Mouse (Mus musculus): ENCODE data around the gene Dnm2.

The Dnm2 gene

DNA sequence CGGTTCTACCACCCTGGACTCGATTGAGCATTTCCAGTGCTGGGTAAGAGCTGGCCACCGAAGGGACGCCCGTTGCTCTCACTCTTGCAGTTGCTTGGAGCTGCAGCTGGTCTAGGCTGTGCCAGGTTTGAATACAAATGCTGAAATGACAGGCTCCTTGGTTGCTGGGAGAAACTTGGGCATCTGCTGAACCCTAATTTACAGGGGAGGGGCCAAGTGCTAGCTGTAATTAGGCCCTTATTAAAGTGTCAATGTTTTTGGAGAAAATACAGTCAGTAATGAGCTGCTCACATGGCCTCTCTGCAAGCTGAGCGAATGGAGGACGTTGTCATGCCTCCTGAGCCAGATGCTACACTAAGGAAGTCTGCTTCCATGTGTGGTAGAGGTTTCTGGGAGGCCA, 6.0 kb downstream of the Dnm2 start:
- DNase-seq (ENCODE audit: low spot score), result no peak

- no peak for DNase-seq (ENCODE audit: low spot score)
Observed at GRCm38 (mm10) chr9:21432066-21432465, 7.4 kb downstream of the Dnm2 start.

DNA sequence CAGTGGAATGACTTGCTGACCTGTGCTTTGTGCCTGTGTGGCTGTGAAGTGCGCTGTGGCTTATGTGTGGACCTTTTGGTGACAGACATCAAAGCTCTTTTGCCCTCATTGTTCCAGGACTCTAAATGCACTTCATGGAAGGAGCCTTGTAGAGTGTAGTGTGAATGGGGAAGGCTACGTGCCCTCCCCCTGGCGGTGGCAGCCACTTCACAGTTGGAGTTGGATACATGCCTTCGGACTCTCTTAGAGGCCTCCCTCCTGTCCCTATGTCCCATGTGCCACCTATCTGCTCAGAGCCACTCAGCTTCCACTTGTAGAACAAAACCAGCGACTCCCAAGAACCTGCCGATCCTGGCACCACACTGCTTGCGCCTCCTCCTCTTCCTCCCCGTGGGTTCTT, 9.1 kb downstream of the Dnm2 start:
- DNase-seq (ENCODE audit: low spot score), result no peak

- DNase-seq (ENCODE audit: low spot score), result no peak
Observed at GRCm38 (mm10) chr9:21434410-21434809, 9.7 kb downstream of the Dnm2 start.

DNA sequence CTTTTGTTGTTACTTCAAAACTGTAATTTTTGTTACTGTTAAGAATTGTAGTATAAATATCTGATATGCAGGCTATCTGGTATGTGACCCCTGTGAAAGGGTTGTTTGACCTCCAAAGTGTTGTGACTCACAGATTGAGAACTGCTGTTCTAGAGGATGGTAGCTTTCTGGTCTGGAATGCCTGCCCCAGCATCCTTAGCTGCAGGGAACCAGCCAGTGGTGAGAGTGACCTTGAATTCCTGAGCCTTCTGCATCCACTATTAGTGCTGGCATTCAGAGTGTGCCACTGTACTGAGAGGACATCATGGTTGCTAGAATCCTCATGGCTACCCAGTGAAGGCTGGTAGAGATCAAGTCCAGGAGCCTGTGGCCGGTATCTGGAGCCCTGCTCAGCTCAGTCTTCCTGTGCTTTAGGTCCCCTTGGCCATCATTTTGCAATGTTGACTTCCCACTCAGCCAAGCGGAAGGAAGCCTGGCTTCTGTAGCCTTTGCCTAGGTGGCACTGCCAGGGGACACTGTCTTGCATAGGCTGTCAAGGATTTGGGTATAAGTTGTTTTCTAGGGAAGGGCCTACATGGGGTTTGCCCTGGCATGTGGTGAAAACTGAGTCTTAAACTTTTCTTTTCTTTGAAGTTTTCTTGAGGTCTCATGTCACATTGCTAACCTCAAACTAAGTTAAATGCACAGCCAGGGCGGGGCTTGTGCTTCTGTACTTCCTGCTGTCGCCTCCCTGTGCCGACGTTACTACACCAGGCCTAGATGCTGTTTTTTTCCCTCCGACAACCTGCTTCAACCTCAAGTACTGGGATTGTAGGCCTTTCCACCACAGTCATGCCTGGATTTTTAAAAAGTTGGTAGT, 11.3 kb downstream of the Dnm2 start:
- no peak for DNase-seq (ENCODE audit: low spot score)

GRCm38 (mm10) chr9:21437577-21437976, 12.9 kb downstream of the Dnm2 start:
- no peak for DNase-seq (ENCODE audit: low spot score)

- DNase-seq (ENCODE audit: low spot score), result no peak
Observed at GRCm38 (mm10) chr9:21438219-21438618, 13.5 kb downstream of the Dnm2 start.

DNA sequence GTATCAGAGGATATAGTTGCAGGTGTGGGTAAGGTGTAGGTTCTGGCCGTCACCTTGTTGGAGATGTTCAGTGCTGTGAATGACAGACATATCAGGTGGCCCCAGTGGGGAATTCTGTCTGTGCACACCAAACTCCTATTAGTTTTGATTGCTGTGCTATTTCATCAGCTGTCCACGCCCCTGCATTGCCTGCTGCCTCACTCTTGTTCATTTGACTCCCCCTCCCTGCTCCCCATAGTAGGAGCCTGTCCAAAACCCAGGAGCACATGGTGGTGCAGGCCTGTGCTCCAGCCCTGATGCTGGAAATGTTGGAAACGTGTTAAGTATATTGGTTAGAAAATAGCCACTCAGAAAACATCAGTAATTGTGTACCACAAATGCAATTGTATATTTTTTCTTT, 14.7 kb downstream of the Dnm2 start:
- no peak for DNase-seq (ENCODE audit: low spot score)

- DNase-seq (ENCODE audit: low spot score), result no peak
Observed at GRCm38 (mm10) chr9:21439914-21440313, 15.2 kb downstream of the Dnm2 start.

DNA sequence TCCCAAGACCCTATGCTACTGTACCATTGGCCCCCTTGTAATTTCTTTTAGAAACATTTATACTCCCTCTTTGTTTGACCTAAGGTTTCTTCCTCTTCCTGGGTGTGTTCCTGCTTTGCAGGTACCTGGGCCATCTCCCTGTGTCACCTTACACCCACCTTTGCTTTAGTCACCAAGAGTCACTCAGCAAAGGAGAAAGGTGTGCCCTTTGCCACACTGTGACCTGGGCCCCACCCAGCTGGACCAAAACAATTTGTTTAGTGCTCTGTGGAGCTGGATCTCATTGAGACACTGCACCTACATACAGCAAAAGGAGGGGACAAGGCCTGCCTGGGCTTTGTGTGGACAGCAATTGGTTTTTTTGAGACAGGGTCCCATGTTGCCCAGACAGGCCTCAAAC, 15.7 kb downstream of the Dnm2 start:
- DNase-seq (ENCODE audit: low spot score), result no peak

GRCm38 (mm10) chr9:21443853-21444252, 19.1 kb downstream of the Dnm2 start:
- DNase-seq (ENCODE audit: low spot score), result no peak

- DNase-seq (ENCODE audit: low spot score), result no peak
Observed at GRCm38 (mm10) chr9:21444574-21444973, 19.9 kb downstream of the Dnm2 start.

GRCm38 (mm10) chr9:21445081-21445744, 20.5 kb downstream of the Dnm2 start:
- no peak for DNase-seq (ENCODE audit: low spot score)

DNA sequence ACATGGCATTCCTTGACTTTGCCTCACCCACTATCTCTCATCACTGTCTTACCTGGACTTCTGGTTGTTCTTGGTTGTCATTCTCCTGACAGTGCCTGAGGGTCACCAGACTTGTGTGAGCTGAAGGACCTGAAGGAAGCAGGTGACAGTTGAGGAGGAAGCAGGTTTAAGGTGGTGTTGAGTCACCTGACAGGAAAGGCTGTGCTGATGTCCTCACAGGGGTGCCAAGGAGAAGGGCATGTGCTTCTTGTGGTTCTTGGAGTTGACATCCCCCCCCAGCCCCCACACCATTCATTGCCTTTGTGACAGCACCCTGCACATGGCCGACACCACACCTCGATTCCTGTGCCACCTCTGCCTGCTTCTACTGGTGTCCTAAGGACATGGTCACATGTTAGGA, 23.1 kb downstream of the Dnm2 start:
- DNase-seq (ENCODE audit: low spot score), result no peak

DNA sequence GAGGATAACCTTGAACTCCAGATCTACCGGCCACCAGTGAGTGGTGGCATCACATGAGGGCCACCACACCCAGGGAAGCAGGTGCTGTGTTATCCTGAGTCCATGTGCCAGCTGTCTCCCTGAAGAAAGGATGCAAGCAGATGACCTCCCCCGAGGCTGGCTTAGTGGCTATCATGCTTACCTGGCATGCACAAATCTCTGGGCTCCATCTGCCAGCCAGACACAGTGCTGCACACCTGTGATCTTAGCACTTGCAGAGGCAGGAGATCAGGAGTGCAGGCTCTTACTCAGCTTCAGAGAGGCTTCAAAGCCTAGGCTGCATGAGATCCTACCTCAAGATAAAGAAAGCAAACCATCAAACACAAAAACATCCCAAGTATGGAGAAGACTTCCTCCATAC, 25.0 kb downstream of the Dnm2 start:
- no peak for DNase-seq (ENCODE audit: low spot score)

GRCm38 (mm10) chr9:21450270-21450669, 25.6 kb downstream of the Dnm2 start:
- DNase-seq (ENCODE audit: low spot score), result no peak

DNA sequence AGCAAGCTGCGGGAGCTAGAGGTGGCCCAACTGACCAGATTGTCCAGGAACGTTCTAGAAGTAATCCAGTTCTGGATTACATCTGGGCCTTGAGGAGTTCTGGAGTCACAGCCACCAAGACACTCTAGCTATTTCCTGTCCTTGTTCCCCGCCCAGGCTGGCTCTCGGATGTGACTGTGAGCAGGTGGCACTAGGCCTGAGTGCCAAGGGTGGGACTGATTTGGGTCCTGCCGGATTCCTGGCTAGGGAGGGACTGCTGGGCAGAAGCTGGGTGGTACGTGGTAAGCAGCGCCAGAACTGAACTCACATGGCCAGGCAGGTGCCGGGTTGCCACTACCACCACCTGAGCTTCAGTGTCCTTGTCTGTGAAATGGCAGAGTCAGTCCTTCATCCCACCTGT, 26.7 kb downstream of the Dnm2 start:
- no peak for DNase-seq (ENCODE audit: low spot score)

DNA sequence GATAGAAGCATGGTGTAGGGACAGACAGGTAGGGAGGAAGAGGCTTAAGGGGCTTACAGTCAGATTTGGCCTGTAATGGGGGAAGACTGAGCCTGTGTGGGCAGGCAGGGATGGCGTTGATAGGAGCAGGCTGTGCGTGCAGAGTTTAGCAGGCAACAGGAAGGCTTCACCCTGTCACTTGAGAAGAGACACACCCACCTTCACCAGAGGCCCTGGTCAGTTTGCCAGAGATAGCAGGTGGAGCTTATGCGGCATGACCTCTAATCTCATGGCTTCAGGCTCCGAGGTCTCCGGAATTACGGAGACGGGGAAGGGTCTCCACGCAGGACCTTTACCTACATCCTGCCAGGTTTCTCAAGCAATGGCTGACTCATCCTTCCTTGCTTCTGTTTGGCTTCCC, 27.2 kb downstream of the Dnm2 start:
- no peak for DNase-seq (ENCODE audit: low spot score)

DNA sequence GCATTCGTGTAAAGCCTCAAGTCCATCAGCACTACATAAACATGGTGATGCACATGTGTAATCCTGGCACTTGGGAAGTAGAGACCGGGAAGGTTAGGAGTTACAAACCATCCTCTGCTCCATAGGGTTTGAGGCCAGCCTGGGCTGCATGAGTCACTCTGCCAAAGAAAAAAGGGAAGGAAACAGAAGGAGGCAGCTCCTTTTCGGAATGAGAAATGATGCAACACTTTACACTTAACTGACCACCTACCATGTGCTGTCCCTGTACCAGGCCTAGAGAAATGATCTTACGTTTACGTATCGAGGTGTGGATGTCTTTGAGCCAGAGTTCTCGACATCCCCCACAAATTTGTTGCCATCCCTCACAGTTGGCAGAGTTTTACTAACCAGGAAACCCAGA, 28.3 kb downstream of the Dnm2 start:
- no peak for DNase-seq (ENCODE audit: low spot score)

DNA sequence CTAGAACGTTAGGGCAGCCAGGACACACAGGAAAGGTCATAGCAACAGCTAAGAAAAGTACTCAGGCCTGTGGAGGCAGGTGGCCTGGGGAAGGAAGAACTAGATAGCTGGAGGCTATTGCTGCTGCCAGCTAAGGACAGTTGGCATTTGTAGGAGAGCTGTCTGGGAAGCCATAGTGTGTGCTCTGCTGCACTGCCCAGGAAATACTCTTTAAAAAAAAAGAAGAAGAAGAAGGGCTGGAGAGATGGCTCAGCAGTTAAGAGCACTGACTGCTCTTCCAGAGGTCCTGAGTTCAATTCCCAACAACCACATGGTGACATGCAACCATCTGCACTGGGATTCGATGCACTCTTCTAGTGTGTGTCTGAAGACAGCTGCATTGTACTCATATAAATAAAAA, 28.8 kb downstream of the Dnm2 start:
- DNase-seq (ENCODE audit: low spot score), result no peak

DNA sequence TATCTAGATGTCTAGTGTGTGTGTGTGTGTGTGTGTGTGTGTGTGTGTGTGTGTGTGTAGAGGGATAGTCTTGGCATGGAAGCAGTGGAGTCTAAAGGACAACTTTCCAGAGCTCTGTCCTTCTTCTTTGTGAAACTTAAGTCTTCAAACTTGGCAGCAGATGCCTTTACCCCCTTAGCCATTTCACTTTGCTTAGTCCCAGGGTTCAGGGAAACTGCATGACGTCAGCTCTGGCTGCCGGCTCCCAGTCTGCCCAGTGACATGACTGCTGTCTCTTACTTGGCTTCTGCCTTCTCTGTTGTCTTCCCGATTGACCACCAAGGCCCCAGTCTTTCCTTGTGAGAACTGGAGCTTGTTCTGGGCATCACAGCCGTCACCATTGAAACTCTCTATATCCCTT, 29.8 kb downstream of the Dnm2 start:
- no peak for DNase-seq (ENCODE audit: low spot score)

- DNase-seq (ENCODE audit: low spot score), result no peak
Observed at GRCm38 (mm10) chr9:21455103-21455770, 30.5 kb downstream of the Dnm2 start.

DNA sequence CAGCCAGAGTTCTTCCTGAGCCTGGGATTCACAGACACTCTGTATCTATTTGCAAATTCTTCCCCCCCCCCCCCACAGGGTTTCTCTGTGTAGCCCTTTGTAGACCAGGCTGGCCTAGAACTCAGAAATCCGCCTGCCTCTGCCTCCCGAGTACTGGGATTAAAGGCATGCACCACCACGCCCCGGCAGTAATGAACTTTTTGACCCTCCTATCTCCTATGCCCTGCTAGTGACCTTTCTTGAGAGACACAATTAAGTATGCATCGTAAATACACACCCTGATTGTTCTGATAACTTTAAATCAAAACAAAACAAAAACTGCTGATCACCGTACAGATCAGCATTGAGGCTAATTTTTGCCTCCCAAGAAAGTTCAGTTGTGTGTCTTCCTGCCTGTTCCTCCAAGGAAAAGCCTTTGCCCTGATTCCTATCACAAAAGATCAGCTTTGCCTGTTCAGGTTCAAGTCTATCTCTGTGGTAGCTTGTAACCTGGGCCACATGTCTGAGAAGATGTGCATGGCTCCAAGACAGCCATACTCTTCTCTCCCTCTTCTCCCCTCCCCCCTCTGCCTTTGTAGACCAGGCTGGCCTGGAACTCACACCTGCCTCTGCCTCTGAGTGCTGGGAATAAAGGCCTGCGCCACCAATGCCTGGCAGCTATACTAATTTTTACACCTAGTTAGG, 31.7 kb downstream of the Dnm2 start:
- DNase-seq (ENCODE audit: low spot score), result no peak
